Mouse (Mus musculus) spleen, embryonic (tissue): Measurements from ENCODE around the gene Gdf2.

Experiments used
- CTCF ChIA-PET: fragments of 350-600 bp; sonication (Branson Sonifier 250); formaldehyde crosslinking; loops from one replicate; lab custom pipeline; 2022; lab: Charles Lee

The Gdf2 gene

DNA sequence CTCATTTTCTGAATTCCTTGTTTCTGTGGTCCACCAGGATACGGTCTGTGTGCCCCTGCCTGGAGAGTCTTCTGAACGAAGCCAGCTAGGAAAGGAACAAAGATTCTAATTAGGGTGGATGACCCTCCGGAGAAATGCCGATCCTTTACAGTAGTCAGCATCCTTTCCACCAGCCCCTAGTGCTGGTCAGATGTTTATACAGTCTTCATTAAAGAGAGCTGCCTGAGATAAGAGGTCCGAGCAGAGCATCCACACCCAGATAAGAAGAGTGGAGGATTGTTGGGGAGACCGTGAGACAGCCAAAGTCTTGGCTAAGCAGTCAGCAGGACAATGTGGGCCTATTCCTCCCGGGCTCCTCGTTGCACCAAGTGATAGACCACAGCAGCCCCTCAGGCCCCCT, at the start of gene Gdf2:
Gene Gdf2, plus strand, starts transcription at position 301 of the 400 bp plus-strand sequence.
- CTCF ChIA-PET, result no interaction called here

DNA sequence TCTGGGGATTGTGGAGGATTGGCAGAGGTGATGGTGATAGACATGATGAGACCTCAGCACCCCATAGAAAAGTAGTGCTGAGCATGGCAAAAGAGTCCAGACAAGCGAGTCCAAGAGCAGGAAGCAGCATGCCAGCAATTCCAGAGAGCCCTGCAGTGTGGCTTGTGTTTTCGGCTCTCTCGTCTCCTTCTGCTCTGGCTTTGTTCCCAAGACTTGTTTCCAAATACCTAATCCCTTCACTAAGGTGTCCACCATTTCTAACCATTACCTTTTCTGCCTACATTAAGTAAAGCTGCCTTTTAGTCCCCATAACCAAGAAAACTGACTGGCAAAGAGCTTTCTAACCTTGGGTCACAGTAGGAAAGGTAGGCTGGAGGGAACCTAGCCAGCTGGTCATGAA, 49.3 kb upstream of the Gdf2 start:
- CTCF ChIA-PET, result no interaction called here

DNA sequence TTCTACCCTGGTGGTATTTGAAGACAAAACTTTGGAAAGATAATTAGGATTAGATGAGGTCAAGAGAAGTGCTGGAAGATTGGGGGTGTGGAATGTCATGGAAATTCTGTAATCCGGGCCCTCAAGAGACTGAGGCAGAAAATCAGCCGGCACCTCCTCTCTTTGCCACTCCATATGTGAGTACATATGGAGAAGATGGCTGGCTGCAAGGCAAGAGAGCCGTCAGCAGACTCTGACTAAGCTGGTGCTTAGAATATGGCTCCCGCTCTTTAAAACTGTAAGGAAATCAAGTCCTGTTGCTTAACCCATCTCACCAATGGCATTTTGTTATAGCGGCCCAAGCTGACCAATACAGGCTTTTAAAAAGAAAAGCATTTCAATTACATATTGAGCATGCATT, 45.1 kb upstream of the Gdf2 start:
- CTCF ChIA-PET, result no interaction called here

DNA sequence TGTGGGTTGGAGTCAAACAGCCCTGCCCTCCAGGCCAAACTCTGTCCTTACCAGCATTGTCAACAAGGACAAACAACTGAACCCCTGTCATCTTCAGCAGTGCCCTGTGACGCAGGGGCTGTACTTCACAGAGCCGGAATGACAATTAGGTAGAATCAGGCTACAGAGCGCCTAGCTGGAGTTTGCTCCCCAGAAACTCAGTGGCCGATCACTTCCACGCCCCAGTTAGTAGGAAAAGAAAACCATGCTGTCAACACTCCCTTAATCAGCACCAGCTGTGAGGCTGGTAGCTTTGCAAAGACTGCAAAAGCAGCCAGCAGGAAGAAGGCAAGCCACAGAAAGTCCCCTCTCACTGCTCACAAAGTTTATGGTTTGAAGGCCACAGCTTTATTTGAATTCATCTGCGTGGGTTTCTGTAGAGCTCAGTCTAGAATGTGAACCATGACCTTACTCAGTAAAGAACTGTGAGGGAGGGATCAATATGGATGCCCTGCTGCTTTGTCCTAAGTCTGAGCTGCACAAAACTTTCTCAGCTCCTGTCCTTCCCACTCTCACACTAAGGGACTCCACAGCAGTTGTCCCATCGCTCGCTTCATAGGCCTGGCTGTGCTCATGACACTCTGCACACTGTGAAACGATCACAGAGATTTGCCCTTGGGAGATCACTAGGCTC, 44.1 kb upstream of the Gdf2 start:
- CTCF ChIA-PET, result no interaction called here

DNA sequence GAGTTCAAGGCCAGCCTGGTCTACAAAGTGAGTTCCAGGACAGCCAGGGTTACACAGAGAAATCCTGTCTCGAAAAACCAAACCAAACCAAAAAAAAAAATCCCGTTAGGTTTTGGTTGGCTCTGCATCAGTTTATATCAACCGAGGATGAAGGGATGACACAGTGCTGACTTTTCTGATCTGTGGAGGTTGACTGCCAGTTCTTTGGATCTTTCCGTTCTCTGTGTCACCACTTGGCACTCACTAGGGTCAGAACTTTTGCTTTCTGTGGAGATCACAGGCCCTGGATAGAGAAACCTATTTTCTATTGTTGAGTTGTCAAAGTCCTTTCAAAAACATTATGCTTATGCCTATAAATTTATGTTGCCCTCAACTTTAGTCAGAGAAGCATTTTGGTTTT, 38.1 kb upstream of the Gdf2 start:
- CTCF ChIA-PET, result no interaction called here

DNA sequence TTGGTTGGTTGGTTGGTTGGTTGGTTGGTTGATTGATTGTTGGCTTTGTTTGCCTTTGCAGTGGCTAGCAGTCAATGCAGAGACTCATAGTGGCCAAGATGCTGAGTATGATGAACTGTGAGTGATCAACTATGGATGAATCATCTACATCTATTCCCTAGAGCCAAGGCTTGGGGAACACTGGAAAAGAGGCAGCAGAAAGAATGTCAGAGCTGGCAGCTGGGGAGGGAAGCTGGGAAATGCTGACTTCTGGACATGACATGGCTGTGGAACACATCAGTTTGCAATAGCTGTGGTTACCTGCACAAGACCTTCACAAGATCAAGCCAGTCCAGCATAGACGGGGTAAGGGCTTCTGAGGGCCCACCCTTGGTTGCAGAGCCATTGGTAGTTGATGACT, 37.6 kb upstream of the Gdf2 start:
- CTCF ChIA-PET, result no interaction called here

DNA sequence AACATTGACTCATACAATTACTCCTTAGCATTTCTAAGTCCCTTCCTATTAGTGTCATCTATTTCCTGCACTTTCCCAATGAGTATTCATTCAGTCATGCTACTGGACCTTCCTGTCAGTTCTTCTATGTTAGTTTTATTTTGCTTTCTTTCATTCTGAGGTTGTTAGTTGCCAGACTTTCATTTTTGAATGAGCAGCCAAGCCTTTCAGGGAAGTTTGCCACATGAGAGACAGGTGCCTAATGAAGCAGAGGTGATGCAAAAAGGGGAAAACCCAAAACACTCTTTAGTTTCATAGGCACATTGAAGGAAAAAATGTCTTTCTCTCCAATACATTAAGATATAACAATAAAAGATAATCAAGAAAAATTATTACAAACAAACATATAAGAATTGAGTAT, 36.0 kb upstream of the Gdf2 start:
- CTCF ChIA-PET, result no interaction called here

DNA sequence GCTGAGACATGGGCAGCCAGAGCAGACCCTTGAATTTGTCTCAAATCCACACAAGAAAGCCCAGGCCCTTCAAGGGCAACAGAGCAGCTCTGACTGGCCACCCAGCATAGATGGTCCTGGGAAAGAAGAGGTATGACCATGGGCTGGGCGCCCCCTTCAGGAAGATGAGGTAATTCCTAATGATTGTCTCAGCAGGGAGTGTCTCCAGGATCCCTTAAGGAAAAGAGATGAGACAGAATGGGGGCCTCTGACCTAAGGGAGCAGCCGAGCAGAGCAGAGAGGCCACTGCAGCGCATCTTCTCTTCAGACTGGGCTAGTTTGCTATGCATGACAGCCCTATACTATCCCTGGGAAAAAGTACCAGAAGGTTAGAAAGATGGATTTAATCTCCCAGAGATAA, 27.1 kb upstream of the Gdf2 start:
- CTCF ChIA-PET, result no interaction called here

DNA sequence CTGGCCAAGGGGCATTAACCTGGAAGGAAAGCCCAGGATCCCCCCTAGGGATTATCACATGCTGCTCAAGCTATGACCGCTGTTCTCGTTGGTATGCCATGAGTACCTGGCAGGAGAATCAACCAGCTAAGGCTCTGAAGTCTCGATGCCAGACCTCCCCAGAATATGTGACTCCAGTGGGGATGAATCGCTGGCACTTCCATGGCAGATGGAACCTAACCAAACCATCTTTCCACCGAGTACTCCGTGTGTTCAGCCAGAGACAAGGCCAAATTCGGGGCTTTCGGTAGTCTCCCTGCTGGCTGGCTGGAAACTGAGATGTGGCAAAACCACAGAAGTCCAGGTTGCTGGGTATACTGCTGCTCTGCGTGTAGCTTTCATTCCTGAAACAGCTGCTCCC, 26.6 kb upstream of the Gdf2 start:
- CTCF ChIA-PET, result no interaction called here

DNA sequence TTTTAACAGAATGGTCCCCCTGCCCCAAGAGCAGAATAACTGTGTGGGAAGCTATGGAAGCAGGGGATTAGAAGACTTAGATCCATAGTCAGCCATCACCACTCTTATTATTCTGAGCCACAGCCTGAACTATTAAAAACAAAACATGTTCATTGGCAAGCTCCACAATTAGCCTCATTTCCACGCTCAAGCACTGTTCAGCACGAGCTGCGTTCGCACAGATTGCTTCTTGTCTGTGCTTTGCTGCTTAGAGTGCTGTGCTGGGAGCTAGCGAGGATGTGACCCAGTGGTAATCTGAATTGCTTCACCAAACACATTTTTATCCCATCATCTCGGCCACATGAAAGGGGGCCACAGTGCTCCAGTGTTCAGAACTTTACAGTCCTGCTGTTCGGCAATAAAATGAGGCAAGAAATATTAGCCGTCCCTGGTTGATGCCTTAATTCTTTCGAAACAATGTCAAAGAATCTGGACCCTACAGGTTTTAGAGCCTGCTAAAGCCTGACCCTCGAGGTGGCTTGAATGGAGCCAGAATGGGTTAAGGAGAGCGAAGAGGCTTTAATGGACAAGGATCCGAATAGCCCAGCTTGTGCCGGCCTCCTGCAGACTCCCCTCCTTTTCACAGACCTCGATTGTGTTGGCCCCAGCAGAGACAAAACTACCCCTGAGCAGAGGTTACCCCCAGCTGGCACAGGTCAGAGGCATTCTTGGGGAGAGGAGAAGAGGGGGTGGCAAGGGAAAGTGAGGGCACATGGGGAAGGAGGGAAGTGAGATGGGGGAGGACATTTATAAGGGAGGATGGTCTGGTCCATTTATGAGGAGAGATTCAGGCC, 19.9 kb upstream of the Gdf2 start:
- CTCF ChIA-PET, result no interaction called here

DNA sequence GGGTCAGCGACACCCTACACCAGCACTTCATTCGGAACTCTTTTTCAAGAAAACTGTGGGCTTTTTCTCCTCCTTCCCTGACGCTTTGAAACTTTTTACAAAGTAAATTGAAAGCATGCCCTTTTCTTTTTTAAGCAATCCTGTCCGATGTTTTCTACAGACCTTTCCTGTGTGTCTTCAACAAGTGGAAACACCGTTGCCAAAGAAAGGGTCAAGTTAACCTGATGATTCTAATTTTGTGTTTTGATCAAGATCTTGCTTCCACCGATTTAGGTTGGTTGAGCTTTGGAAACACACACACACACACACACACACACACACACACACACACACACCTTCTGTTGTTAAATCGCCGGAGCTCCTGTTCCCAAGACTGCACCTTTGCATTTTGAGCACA, 18.1 kb upstream of the Gdf2 start:
- CTCF ChIA-PET, result no interaction called here

DNA sequence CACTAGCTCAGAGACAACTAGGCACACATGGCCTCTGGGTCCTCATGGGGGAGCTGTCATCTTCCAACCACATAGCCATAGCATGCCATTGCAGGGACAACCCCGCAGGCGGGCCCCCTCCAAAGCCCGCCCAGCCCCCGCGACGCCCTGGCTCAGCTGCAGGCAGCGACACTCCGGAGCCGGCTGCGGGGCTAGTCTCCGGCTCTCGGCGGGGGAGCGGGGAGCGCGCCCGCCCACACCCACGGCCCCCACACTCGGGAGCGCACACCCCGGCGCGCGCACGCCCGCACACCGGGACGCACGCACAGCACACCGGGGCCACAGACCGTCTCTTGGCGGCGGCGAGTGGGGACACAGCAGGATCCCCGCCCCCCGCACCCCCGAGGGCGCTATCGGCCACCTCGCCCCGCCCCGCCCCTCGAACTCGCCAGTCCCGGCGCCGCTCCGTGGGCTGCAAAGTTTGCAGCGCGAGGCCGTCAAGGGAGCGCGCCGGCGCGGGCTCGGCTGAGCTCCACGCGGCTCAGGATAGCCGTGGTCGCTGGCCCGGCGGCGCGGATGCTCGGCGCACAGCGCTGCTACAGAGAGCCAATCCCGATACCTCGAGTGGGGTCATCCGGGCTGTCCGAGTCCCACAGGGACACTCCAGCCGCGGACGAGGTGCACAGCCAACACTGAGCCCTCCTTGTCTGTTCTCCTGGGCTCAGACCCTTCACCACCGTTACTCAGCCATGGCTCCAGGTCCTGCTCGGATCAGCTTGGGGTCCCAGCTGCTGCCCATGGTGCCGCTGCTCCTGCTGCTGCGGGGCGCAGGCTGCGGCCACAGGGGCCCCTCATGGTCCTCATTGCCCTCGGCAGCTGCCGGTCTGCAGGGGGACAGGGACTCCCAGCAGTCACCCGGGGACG, 17.4 kb upstream of the Gdf2 start, which contains the start of gene Gdf10:
Gene Gdf10, plus strand, starts transcription at position 420 of the 903 bp plus-strand sequence.
- CTCF ChIA-PET, result no interaction called here

DNA sequence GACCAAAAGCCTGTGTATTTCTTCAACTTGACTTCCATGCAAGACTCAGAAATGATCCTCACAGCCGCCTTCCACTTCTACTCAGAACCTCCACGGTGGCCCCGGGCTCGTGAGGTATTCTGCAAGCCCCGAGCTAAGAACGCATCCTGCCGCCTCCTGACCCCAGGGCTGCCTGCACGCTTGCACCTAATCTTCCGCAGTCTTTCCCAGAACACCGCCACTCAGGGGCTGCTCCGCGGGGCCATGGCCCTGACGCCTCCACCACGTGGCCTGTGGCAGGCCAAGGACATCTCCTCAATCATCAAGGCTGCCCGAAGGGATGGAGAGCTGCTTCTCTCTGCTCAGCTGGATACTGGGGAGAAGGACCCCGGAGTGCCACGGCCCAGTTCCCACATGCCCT, 9.0 kb upstream of the Gdf2 start:
- CTCF ChIA-PET, result no interaction called here

DNA sequence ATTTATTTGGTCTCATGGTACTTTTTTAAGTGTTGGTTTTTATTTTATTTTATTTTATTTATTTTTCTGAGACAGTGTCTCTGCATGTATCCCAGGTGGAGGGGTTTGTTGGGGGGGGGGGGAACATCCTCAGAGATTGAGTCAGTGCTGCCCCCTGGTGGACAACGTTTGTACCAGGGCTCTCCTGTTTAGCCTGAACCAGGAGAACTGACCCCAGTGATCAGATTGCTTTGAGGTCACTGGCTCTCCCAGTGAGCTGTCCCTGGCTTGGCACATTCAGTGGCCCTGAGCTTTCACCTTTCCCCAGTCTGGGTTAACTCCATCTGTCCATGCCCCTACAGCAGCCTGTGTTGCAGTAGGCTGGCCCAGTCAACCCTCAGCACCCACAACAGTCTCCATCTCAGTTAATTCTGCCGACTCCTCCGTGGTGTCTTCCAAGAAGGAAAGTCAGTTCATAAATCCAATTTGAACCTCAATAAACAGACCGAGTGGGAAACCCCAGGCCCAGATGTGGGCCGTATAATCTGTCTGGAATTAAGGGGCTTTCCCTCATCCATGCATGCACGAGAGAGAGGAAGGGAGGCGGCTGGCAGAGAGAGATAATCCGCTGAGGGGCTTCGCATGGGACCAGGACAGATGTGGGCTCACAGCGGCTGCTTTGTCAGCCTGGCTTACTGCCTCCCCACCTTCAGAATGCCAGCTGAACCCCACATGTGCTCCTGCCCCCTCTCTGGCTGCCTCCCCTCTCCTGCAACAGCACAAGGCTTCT, 7.7 kb upstream of the Gdf2 start:
- CTCF ChIA-PET, result no interaction called here

DNA sequence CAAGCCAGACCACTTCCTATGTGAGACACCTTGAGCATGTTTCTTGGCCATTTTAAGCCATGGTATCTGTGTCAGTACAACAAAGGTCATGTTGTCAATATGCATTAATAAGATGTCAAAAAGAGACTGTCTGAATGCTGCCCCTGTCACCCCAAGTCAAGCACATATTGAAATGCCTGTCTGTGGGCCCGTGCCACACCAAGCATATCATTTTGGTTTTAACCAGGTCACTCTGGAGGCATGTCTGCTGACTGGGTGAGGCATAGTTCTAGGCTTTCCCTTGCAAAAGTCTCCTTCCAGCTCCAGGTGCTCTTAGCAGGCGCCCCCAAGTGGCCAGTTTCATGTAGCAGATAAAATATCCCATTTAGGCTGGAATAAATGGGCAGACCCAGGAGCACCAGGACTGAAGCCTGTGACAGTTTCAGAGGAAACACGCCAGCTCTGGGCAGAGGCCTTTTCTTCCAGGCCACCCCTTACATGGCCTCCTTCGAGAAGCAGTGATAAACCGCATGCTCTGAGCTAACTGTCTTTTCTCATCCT, 7.0 kb upstream of the Gdf2 start:
- CTCF ChIA-PET, result no interaction called here

DNA sequence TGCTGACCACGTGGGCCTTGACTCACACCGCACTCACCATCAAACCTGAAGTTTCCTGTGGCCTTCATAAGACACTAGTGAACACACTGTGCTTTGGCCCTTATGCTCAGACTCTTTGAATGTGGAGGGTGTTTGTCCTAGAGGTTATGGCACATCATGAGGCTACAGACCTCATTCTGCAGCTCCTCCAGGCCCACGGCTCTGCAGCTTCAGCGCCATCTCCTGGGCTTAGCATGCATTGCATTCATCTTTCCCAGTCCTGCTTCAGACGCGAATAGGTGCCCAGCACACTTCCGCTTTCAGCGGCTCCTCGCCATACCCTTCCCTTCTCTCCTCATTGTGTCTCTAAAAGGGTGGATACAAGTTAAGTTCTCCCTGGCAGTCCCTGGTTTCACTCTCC, 1.7 kb upstream of the Gdf2 start:
- CTCF ChIA-PET, result interaction anchor here (0.7 kb wide), 1 partner anchor 56 kb away, joined by 6 read pairs; no protein-coding TSS in a partner anchor

DNA sequence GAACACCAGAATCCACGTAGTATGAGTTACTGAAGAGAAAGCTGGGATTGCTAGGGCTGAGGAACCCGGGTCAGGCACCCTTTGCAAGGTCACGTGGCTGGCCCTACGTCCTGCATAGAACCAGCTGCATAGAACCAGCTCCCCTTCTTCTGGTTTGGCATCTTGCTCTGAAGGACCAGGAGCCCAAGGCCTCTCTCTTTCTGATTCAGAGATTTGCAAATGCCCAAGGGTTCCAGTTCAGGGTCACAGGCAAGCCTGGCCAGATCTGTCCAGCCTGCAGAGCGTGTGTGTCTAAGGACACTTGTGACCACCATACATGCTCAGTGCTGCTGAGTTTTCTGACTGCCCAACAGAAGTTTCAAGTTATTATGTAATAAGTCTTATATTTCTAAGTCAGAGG, 1.4 kb downstream of the Gdf2 start:
- CTCF ChIA-PET, result no interaction called here

DNA sequence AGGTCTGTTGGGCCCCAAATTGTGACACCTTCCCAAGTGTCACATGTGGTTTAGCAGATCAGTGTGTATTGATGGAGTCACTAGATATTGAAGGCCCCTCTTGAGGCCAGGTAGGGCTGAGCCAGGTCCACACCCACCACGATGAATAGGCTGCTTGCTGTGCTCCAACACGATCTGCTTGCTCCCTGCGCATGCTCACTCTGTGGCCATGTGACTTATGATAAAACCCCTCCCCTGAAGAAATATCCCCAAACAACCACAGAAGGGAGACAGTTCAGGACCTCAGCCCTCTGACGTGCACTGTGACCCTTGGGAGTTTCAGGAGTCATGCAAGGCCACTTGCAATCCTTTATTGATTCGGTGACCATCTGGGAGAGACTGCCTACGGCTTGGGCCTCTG, 5.3 kb downstream of the Gdf2 start:
- CTCF ChIA-PET, result no interaction called here

DNA sequence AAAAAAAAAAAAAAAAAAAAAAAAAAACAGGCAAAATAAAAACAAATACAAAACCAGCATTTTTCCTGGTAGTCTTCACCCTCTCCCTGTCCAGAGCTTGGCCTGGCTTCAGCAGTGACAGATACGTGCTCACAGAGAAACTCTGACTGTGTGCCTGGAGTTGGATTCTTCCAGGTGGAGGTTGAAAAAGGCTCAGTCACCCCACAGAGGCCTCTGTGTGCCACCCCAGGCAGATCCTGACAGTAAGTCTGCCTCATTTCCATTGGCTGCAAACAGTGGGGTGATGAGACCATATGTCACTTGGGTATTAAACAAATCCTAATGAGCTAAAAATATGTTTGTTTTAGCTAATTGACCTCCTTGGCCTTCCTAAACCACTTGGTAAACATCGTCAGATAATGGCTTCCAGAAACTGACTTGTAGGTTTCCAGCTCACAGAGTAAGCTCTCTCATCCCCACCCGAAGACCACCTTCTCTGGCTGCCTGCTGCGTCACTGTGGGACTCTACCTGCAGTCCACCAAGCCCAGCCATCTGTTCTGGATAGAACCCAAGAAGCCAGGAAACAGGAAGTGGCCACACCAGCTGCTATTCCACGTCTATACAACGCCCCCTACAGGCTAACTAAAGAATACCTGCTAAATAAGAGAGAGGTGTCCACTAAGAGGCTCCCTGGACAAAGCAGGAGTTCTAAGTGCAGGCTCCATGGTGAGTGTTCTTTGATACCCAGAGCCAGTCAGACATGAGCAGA, 11.6 kb downstream of the Gdf2 start:
- CTCF ChIA-PET, result no interaction called here

DNA sequence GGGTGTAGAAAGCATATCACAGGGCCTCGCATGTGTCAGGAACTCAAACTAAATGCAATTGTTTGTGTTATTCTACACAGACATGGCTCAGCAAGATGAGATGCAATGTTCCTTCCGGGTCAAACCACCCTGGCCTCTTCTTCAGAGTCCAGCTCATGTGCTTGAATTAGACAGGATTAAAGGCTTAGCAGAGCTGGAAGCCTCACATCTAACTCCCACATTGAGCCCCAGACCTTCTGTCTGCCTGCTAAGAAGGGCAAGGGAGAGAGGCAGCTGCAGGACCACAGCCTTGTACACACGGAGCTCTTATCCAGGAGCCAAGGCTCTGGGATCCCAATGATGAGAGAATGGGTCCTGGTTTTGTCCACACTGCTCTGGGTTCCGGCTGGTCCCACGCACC, 12.9 kb downstream of the Gdf2 start, which contains the start of gene Rbp3:
Gene Rbp3, plus strand, starts transcription at position 243 of the 400 bp plus-strand sequence.
- CTCF ChIA-PET, result no interaction called here
